Mouse (Mus musculus): Measurements from ENCODE around the gene Grid2. TPM values are rescaled to one million over a fixed set of nuclear protein-coding genes. Genes with fewer than 3 reads are reported as not detected.
A peak's percentile ranks its signal among the peaks of the same experiment; 100 is the strongest.

Grid2 gene
- polyA plus RNA-seq, 1 experiment from 2014 or later, result 0.90 TPM

GRCm38 (mm10) chr6:64730506-64731020 is 1474.9 kb downstream of the Grid2 start:
- 2% methylated on average over 14 of the region's 14 CpGs for WGBS

GRCm38 (mm10) chr6:64731126-64731525 is 1475.5 kb downstream of the Grid2 start:
- Histone ChIP-seq H3K4me3 (ENCODE audit: low read depth, low read length) (no peak overlapping the region), H3K27me3 (ENCODE audit: control insufficient read depth, insufficient read depth, low read length) (peaks cover 81% of the 10 kb centered on the region), H3K36me3 (ENCODE audit: control insufficient read depth, insufficient read depth, low read length) (no peaks in the 10 kb centered on the region), H3K9me3 (ENCODE audit: control insufficient read depth, low read length) (no peaks in the 10 kb centered on the region), H3K4me1 (replicated peaks; ENCODE audit: control insufficient read depth, insufficient read depth, low read length) (peaks cover 14% of the 10 kb centered on the region), H3K4me2 (ENCODE audit: low read depth, low read length, severe bottlenecking) (no peak overlapping the region), H3K27ac (ENCODE audit: low read depth, low read length) (no peak overlapping the region), H3K9ac (ENCODE audit: low read length) (no peak overlapping the region)
- ATAC-seq (replicated peaks; ENCODE audit: low FRiP score) (no peak), DNase-seq (ENCODE audit: low spot score) (no peak)
- 8% methylated on average over 7 of the region's 7 CpGs for WGBS

More at GRCm38 (mm10) chr6:64730506-64731020, 1474.9 kb downstream of the Grid2 start:
- H3K36me3 ChIP-seq (ENCODE audit: control insufficient read depth, insufficient read depth, low read length), result no peaks in the 10 kb centered on the region
- H3K4me1 ChIP-seq (replicated peaks; ENCODE audit: control insufficient read depth, insufficient read depth, low read length), result peaks cover 14% of the 10 kb centered on the region
- H3K9ac ChIP-seq (ENCODE audit: low read length), result no peak overlapping the region
- H3K4me3 ChIP-seq (ENCODE audit: low read depth, low read length), result no peak overlapping the region
- H3K27ac ChIP-seq (ENCODE audit: low read depth, low read length), result no peak overlapping the region
- H3K9me3 ChIP-seq (ENCODE audit: control insufficient read depth, low read length), result no peaks in the 10 kb centered on the region
- H3K27me3 ChIP-seq (ENCODE audit: control insufficient read depth, insufficient read depth, low read length), result peaks cover 77% of the 10 kb centered on the region
- no peak overlapping the region; the same call in 1 of the 2 replicates for H3K4me2 ChIP-seq (ENCODE audit: low read depth, low read length, severe bottlenecking)
- DNase-seq (ENCODE audit: low spot score) (no peak), ATAC-seq (replicated peaks; ENCODE audit: low FRiP score) (no peak)

GRCm38 (mm10) chr6:64731621-64732320 is 1476.1 kb downstream of the Grid2 start:
- Histone ChIP-seq H3K36me3 (ENCODE audit: control insufficient read depth, insufficient read depth, low read length) (no peaks in the 10 kb centered on the region), H3K4me2 (ENCODE audit: low read depth, low read length, severe bottlenecking) (no peak overlapping the region), H3K4me1 (replicated peaks; ENCODE audit: control insufficient read depth, insufficient read depth, low read length) (peaks cover 14% of the 10 kb centered on the region), H3K27me3 (ENCODE audit: control insufficient read depth, insufficient read depth, low read length) (peaks cover 84% of the 10 kb centered on the region), H3K27ac (ENCODE audit: low read depth, low read length) (no peak overlapping the region), H3K9ac (ENCODE audit: low read length) (no peak overlapping the region), H3K9me3 (ENCODE audit: control insufficient read depth, low read length) (no peaks in the 10 kb centered on the region), H3K4me3 (ENCODE audit: low read depth, low read length) (no peak overlapping the region)
- ATAC-seq (replicated peaks; ENCODE audit: low FRiP score) (no peak), DNase-seq (ENCODE audit: low spot score) (no peak)
- WGBS, result 2% methylated on average over 8 of the region's 8 CpGs

GRCm38 (mm10) chr6:64733311-64733710 is 1477.6 kb downstream of the Grid2 start:
- no peaks in the 10 kb centered on the region for H3K36me3 ChIP-seq (ENCODE audit: control insufficient read depth, insufficient read depth, low read length)
- under 1% methylated on average over 4 of the region's 4 CpGs for WGBS
- no peaks in the 10 kb centered on the region for H3K9me3 ChIP-seq (ENCODE audit: control insufficient read depth, low read length)
- peaks cover 10% of the 10 kb centered on the region for H3K4me1 ChIP-seq (replicated peaks; ENCODE audit: control insufficient read depth, insufficient read depth, low read length)
- no peak for ATAC-seq (replicated peaks; ENCODE audit: low FRiP score)
- peaks cover 72% of the 10 kb centered on the region for H3K27me3 ChIP-seq (ENCODE audit: control insufficient read depth, insufficient read depth, low read length)
- DNase-seq (ENCODE audit: low spot score), result no peak
- no peak overlapping the region for H3K4me3 ChIP-seq (ENCODE audit: low read depth, low read length)
- H3K9ac ChIP-seq (ENCODE audit: low read length), result no peak overlapping the region
- H3K27ac ChIP-seq (ENCODE audit: low read depth, low read length), result no peak overlapping the region
- no peak overlapping the region for H3K4me2 ChIP-seq (ENCODE audit: low read depth, low read length, severe bottlenecking)

GRCm38 (mm10) chr6:64734441-64735320 is 1479.0 kb downstream of the Grid2 start:
- peaks cover 63% of the 10 kb centered on the region for H3K27me3 ChIP-seq (ENCODE audit: control insufficient read depth, insufficient read depth, low read length)
- peak; percentile 72 for ATAC-seq (replicated peaks; ENCODE audit: low FRiP score)
- no peaks in the 10 kb centered on the region for H3K36me3 ChIP-seq (ENCODE audit: control insufficient read depth, insufficient read depth, low read length)
- no peaks in the 10 kb centered on the region for H3K9me3 ChIP-seq (ENCODE audit: control insufficient read depth, low read length)
- WGBS, result under 1% methylated on average over 54 of the region's 54 CpGs
- peak overlapping the region; percentile 44 for H3K4me3 ChIP-seq (ENCODE audit: low read depth, low read length)
- peak; percentile 72 for DNase-seq (ENCODE audit: low spot score)
- H3K4me1 ChIP-seq (replicated peaks; ENCODE audit: control insufficient read depth, insufficient read depth, low read length), result peaks cover 4% of the 10 kb centered on the region
- peak overlapping the region; percentile 35; the same call in 1 of the 2 replicates for H3K9ac ChIP-seq (ENCODE audit: low read length)
- H3K27ac ChIP-seq (ENCODE audit: low read depth, low read length), result no peak overlapping the region
- H3K4me2 ChIP-seq (ENCODE audit: low read depth, low read length, severe bottlenecking), result peak overlapping the region; percentile 90

GRCm38 (mm10) chr6:64736317-64736716 is 1480.6 kb downstream of the Grid2 start:
- ATAC-seq (replicated peaks; ENCODE audit: low FRiP score) (no peak), DNase-seq (ENCODE audit: low spot score) (no peak)
- Histone ChIP-seq H3K4me3 (ENCODE audit: low read depth, low read length) (no peak overlapping the region), H3K4me1 (replicated peaks; ENCODE audit: control insufficient read depth, insufficient read depth, low read length) (peaks cover 2% of the 10 kb centered on the region; the same call in 1 of the 2 replicates), H3K9me3 (ENCODE audit: control insufficient read depth, low read length) (no peaks in the 10 kb centered on the region), H3K27me3 (ENCODE audit: control insufficient read depth, insufficient read depth, low read length) (peaks cover 50% of the 10 kb centered on the region), H3K4me2 (ENCODE audit: low read depth, low read length, severe bottlenecking) (no peak overlapping the region), H3K9ac (ENCODE audit: low read length) (no peak overlapping the region), H3K27ac (ENCODE audit: low read depth, low read length) (no peak overlapping the region), H3K36me3 (ENCODE audit: control insufficient read depth, insufficient read depth, low read length) (no peaks in the 10 kb centered on the region)
- 73% methylated on average over 4 of the region's 4 CpGs for WGBS

GRCm38 (mm10) chr6:64742915-64743489 is 1487.3 kb downstream of the Grid2 start:
- no peak overlapping the region for H3K9ac ChIP-seq (ENCODE audit: low read length)
- no peaks in the 10 kb centered on the region for H3K36me3 ChIP-seq (ENCODE audit: control insufficient read depth, insufficient read depth, low read length)
- no peaks in the 10 kb centered on the region for H3K9me3 ChIP-seq (ENCODE audit: control insufficient read depth, low read length)
- DNase-seq (ENCODE audit: low spot score), result no peak
- ATAC-seq (replicated peaks; ENCODE audit: low FRiP score), result no peak
- no peaks in the 10 kb centered on the region for H3K27me3 ChIP-seq (ENCODE audit: control insufficient read depth, insufficient read depth, low read length)
- H3K27ac ChIP-seq (ENCODE audit: low read depth, low read length), result no peak overlapping the region
- no peaks in the 10 kb centered on the region for H3K4me1 ChIP-seq (replicated peaks; ENCODE audit: control insufficient read depth, insufficient read depth, low read length)
- WGBS, result 82% methylated on average over 2 of the region's 2 CpGs
- H3K4me3 ChIP-seq (ENCODE audit: low read depth, low read length), result no peak overlapping the region
- no peak overlapping the region for H3K4me2 ChIP-seq (ENCODE audit: low read depth, low read length, severe bottlenecking)

Data from forebrain, embryonic 11.5 days (tissue).